Mouse (Mus musculus) monocyte, adult 2 months (primary cell): ENCODE data around the gene Ppp1r1b.
A peak's percentile ranks its signal among the peaks of the same experiment; 100 is the strongest.

Experiments
- DNase-seq, 2 experiments: peaks; one replicate each; pipeline ENCODE4 v3.0.0; 2022; ENCODE audit warnings: low spot score in 2 of 2, low read depth in 1 of 2

The Ppp1r1b gene

GRCm38 (mm10) chr11:98328371-98329069 lies 19.7 kb upstream of the Ppp1r1b start:
- no peak for DNase-seq

DNA sequence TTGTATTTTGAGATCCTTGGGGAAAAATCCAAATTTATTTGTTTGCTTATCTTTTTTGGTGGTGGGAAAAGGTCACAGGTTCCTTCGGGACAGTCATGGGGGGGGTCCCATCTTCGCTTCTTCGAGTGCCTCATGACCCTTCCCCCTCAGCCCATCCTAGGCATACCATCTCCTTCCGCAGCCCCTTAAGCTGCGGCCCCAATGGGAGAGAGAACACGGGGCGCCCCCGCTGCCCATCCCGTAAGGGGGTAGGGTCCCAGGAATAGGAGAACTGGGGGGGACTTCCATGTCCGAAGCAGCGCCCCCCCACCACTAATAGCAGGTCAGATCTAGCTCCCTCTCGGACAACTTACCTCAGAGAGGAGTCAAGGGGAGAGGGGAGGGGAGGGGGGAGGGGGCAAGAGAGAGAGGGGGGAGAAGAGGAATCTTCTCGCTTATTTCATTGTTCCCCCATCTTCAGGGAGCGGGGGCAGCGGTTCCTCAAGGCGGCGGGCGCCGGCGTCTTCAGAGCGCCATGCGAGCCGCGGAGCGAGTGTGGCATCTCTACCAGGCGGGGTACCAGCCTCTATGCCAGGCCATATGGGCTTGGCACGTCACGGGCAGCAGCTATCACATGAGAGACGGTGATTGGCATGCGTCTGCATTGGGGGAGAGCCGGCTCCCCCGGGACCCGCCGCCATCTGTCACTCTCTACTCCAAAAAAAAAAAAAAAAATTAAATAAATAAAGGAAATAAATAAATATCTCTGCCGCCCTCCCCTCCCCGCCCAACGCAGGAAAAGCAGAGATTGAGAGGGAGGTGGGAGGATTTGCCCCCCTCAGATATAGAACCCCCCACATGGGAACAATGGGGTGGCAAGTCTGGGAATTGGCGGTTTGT lies 18.9 kb upstream of the Ppp1r1b start, which contains the start of gene Neurod2:
Gene Neurod2, minus strand, starts transcription at position 568 of the 879 bp plus-strand sequence.
- no peak for DNase-seq

- DNase-seq = no peak
Observed at GRCm38 (mm10) chr11:98329960-98330744, 18.1 kb upstream of the Ppp1r1b start.

- DNase-seq = no peak
Observed at GRCm38 (mm10) chr11:98330745-98331204, 17.4 kb upstream of the Ppp1r1b start.

DNA sequence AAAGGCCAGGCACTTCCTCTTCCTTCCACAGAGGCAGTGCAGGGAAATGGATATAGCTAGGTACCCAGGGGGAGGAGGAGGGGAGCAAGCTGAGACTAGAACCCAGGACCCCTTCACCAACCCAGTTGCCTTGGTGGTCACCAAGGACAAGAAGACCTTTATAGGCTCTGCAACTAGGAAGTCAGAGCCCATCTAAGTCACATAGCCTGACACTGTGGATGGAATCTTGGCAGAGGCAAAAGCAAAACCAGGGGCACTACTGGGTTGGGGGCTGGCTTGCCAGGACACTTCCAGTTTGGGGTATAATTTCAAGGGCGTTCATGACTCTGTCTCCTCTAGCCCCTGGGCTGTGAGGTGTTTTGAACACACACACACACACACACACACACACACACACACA lies 16.8 kb upstream of the Ppp1r1b start:
- no peak for DNase-seq

- DNase-seq = no peak
Observed at GRCm38 (mm10) chr11:98332186-98332585, 16.0 kb upstream of the Ppp1r1b start.

- DNase-seq = no peak
Observed at GRCm38 (mm10) chr11:98332841-98333240, 15.4 kb upstream of the Ppp1r1b start.

DNA sequence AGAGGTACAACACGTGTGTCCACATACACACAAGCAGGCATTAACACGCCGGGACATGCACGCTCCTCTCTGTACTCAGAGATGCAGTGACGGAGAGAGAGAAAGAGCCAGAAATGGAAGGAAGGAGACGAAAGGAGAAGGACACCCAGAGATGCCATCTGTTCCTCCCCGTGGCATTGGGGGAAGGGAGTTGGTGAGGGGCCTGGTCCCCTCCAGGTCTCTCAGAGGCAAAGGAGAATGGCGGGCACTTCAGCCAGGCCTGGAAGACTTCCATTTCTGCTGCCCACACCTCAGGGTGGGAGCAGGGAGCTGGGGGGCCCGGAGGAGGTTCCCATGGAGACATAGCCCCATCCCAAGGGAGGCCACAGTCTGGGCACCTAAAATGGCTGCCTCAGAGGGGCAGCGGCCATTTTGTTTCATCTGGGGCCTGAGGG lies 14.9 kb upstream of the Ppp1r1b start:
- no peak for DNase-seq

DNA sequence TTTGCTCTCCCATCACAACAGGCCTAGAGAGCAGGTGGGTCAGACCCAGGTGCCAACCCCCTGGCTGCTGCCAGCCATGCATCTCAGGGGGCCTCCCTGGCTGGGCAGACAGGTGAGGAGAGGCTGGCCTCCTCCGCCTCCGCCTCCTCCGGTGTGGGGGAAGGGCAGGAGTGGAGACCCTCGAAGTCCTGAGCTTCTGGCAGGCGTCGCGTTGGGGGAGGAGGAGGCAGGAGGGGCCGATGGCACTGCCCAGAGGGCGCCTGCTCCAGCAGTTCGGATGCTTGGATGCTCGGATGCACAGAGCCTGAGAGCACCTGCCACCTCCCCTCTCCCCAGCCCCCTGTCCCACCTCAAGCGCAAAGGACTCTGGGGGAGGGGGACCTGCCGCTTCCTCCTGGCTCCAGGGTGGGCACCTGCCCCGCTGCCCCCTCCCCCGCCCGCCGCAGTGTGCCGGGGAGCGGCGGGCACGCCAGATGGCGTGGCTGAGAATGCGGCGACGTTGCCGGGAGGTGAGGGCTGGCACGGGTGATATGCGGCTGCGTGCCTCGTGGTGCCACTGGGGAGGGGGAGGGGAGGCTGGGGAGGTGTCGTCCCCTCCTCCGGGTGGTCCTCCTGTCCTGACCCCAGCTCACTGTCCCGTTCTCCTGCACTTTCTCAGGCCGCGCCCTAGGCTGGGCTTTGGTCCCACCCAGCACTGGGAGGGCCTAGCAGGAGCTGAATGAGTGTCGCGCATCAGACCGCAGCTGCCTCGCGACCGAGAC lies 14.0 kb upstream of the Ppp1r1b start:
- no peak for DNase-seq

DNA sequence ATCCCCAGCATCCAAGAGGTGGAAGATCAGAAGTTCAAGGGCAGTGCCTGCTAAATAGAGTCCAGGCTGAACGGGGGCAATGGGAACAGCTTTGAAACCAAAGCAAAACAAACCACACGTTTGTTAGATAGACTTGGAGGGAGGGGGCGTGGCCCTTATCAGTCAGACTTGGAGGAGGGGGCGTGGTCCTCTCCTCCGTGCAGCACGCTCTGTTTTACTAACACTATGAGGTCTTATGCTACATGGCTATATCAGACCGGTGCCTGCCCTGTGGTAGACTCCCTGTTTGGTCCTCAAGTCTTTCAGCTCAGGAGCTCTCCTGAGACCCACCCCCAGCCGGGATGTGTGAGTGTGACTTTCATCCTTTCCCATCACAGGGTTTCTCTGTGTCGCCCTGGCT lies 13.0 kb upstream of the Ppp1r1b start:
- no peak for DNase-seq

GRCm38 (mm10) chr11:98336245-98337107 lies 11.7 kb upstream of the Ppp1r1b start:
- no peak for DNase-seq

DNA sequence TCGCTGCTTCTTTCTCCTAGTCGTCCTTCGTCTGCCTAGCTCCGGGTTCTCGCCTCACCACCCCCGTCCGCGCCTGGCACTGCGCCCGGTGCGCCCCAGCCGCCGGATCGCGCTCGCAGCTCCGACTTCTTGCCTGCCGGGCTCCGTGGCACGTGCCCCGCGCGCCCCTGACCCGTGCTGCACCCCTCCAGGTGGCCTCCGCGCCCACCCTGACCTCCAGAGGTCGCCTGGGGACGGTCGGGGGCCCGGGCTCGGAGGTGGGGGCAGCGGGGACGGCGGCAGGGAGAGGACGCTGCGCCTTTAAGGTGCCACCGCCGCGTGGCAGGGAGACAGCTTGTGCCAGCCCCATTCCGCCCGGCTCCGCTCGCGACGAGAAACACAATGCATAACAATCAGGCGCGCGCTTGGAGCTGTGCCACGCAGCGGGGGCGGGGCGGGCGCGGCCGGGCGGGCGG lies 9.7 kb upstream of the Ppp1r1b start:
- no peak for DNase-seq

- DNase-seq = no peak
Observed at GRCm38 (mm10) chr11:98339071-98339501, 9.1 kb upstream of the Ppp1r1b start.

DNA sequence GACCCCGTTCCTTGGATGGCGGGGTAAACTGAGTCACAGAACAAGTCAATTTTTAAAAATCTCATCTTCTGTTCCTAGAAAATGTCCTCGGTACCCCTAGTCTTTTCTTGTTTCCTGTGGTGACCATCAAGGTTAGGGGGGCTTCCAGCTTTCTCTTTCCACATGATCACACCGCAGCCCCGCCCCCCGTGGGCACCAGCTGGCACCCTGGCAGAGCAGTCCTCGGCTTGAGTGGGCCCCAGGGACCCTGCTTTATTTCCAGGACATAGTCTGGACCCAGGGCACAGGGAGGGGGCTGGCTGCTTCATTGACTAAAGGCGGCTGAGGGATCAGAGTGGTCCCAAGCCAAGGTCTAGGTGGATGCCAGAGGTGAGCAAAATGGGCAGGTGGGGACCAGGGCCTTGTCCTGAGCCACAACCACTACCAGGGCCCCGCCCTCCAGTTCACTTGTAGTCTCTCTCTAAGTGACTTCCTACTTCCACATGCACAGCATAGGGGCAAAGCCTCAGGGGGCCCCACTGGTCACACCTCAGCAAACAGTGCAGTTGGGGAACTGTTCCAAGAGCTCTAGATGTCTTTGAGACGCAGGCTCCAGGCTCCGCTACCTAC lies 8.4 kb upstream of the Ppp1r1b start:
- no peak for DNase-seq

- no peak for DNase-seq
Observed at GRCm38 (mm10) chr11:98340597-98340996, 7.6 kb upstream of the Ppp1r1b start.

- DNase-seq = no peak
Observed at GRCm38 (mm10) chr11:98341174-98341573, 7.0 kb upstream of the Ppp1r1b start.

DNA sequence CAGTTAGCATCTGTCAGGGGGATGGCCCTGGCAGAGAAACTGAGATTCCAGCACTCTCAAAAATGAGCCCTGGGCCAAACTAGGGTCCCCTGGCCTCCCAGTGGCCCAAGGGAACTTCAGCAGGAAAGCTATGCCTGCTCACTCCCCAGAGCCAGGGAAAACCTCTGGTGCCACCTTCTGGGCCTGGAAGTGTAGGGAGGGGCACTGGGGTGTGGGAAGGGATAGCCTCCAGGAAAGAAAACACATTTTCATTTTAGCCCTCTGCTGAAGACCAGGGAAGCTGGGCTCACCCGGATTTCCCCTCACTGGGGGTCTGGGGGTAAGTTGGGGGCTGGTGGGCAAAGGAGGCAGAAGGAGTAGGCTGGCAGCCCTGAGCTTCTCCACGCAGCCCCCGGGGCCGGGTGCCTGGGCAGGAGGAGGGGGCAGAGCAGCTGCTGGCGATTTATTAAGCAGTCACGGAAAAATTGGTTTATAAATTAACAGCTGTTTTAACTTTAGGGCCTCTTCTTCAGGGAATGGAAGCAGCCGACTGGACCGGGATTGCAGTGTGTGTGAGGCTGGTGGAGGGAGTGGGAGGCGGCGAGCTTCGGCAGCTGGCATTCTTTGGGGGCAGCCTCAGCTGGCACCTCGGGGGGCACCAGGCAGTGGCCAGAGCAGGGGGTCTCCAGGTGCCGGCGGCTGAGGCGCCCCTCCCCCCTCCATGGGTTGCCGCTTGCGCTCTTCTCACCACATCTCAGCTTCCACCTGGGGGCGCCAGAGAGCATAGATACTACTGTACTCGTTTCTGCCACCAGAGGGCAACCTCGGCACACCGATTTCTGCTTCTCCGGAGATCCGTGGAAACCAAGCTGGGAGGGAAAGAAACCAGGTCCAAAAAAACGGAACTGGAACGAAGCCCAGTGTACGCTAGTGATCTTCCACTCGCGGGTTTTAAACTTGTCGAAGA lies 5.9 kb upstream of the Ppp1r1b start:
- DNase-seq = peak; percentile 83 to 96

DNA sequence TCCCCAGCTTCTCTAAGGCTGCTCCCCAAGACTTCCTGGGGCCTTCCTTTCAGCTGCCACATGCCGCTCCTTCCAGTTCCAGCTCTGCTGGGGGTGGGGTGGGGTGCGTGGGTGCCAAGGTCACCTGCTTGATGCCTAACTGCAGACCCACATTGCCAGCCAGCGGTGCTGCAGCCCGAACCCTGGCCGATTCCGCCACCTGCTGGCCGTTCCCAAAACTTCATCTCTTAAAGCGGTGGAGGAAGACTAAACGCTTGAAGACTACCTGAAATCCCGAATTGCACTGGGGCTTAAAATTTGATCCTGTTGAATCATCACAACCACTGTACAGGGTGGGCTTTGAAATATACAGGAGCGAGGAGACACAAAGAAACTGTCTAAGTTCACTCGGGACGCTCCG lies 3.0 kb upstream of the Ppp1r1b start:
- DNase-seq = peak in 1 of 2 experiments; percentile 52
